Mouse (Mus musculus): ENCODE results near the gene Ttf2.

Gene Ttf2

DNA sequence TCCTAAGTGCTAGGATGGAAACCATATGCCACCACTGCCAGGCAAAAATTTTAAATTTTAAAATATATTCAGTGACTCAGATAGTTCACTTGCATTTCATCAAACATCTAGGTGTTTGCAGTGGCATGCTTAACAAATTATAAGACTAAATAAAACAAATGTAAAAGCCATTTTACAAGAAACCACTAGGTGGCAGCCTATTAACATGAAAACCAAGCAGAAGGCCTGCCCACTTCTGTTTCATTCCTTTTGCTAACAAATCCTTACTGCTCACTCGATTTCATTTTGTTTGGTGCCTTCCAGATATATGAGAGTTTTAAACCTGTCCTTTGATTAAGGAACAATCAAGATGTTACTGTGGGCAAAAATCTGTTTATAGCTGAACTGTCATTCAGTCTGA is 4.4 kb upstream of the Ttf2 start:
- no peak for DNase-seq

DNA sequence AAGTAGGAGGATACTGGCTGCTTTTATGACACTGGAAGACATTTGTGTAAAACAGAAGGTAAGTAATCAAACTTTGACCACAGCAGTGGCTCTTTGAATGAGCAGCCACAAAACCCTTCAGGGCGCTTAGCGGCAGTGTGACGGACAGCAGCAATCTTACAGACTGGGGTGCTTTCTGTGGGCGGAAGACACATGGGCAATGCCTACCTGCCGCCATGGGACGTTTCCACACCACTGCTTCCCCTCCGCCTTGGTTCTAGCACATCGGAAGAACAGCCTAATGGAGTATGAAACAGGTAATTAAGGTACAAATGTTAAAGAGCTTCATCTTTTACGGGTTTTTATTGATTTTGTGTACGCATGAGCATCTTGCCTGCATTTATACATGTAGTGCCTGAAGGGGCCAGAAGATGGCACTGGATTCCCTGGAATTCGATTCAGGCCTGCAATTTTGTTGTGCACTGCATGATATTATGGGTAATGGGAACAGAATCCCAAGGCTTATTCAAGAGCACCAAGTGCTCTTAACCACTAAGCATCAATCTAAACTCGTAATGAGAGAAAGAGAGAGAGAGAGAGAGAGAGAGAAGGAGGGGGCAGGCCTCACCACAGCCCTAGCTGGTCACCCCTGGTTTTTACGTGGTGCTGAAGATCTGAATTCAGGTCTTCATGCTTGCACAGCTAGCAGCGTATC is 5.5 kb downstream of the Ttf2 start:
- DNase-seq = no peak

DNA sequence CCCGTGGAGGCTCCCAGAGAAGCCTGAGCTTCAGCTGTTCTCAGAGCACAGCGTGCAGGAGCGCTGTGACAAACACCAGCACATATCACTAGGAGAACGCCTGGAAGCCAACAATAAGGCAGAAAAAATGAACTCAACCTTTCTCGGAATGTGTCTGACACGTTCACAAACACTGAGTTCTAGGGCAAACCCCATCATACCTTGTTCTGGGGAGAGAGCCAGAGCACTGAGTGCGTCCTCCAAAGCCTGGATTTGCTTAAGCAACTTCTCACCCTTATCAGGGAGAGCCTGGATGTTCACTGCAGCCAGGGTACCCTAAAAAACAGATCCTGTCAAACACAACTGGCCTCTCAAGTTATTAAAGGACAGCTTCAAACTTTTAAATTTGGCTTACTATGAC is 8.0 kb downstream of the Ttf2 start:
- no peak for DNase-seq

DNA sequence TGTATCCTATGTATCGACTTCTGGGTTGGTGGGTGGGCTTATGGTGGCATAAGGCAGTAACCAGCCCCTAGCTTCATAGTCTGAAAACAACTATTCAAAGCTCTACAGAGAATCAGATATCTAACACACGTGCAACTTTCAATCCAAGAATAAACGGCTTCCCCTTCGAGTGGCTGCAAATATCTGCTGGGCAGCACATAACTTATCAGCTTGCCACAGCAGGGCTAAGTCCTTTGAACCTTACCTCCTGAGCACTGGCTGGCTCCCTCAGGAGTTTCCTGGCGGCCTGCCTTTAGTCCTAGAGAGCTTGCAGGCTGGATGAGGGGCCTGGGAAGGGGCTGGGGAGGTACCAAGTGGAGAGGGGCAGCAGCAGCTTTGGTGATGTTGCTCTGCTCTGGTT is 8.5 kb downstream of the Ttf2 start:
- no peak for DNase-seq

DNA sequence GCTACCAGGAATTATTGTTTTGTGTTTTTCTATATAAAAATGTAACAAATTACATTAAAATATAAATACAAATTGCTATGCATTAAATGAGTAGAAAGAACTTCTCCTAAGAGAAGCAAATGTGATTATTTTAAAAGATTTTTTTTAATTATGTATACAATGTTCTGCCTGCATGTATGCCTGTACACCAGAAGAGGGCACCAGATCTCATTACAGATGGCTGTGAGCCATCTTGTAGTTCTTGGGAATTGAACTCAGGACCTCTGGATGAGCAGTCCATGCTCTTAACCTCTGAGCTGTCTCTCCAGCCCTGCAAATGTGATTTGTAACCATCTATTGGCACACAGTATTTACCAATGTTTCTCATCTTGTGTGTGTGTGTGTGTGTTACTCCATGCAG is 14.8 kb downstream of the Ttf2 start:
- DNase-seq = no peak

DNA sequence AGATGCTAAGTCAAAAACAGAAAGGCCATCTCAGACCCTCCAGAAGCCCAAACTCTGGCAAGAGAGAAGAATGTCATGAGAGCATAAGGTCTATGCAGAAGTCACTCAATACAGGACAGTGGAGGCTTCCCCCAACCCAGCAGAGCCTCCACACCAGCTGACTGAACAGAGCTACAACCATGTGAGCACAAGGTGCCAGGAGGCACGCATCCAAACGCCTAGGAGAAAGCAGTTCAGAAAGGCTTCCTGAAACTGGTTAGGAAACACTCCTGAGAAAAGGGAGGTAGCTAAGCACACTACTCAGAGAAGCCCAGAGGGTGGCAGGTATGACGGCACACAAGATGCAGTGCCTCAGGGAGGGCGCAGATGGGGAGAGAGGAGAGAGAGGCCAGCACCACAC is 17.9 kb downstream of the Ttf2 start:
- DNase-seq = no peak

DNA sequence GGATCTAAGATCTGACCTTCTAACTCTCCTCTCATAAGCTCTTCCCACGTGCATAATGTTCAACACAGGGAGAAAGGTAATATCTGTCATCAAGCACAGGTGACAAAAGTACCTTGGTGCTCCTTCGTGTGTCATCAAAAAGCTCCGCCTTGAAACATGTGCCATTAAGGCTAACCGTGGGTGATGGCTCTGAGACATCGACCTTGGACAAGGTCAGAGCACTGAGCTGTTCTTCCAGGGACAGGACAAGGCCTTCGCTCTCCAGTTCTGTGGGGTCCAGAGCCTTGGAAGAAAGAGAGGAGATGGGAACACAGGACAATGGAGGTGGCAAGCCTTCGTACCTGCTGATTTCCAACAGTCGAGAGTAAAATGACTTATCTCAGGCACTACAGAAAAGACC is 22.2 kb downstream of the Ttf2 start:
- DNase-seq = no peak

DNA sequence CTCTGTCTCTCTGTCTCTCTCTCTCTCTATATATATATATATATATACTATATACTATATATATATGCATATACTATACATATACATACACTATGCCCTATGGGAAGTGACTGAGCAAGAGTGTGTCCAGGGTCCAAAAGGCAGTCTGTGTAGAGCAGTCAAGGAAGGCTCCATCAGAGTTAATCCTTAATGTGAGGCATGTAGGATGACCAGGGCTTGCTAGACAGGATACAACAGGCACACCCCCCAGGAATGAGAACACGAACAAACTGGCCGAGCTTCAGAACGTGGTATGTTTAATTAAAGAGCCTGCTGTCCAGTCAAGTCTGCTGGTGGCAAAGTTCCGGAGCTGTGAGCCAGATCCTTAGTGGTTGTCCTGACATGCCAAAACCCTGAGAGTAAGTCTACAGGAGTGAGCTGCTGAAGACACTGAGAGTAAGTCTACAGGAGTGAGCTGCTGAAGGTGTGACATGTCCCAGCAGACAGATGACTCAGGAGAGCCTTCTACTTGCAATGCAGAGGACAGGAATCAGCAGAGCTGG is 28.9 kb downstream of the Ttf2 start:
- DNase-seq = no peak

DNA sequence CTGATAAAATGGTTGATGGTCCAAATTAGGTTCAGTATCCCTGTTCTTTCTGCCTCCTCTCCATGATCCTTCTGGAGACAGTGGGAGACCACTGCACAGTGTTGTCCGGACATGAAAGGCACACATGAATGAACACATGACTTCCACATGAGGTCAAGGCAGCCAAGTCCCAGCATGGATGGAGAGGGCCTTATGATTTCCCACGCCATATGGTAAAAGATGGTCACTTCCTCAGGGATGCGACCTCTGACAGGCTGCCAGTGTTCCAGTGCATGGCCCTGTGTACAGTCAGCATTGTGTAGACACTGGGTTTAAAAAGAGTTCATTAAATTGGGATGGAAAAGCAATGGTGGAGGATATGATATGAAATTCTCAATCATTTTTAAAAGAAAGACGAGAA is 31.3 kb downstream of the Ttf2 start:
- DNase-seq = no peak

DNA sequence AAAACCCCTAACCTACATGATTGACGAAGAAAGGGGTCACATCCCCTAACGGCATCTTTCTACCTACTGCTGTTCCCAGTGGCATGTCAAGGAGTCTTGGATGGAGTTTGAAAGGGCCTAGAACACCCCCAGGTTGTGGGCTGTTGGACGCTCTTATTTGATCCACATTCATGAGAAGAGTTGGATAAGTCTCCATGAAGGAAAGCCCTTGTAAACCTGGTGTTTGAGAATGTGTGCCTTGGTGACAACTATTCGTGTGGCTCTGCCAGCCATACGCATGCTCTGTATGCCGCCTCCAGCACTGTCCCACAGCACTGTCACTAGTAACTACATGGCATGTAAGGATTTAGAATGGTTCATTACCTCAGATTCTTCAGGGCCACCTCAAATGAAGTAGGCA is 33.3 kb downstream of the Ttf2 start:
- DNase-seq = no peak

DNA sequence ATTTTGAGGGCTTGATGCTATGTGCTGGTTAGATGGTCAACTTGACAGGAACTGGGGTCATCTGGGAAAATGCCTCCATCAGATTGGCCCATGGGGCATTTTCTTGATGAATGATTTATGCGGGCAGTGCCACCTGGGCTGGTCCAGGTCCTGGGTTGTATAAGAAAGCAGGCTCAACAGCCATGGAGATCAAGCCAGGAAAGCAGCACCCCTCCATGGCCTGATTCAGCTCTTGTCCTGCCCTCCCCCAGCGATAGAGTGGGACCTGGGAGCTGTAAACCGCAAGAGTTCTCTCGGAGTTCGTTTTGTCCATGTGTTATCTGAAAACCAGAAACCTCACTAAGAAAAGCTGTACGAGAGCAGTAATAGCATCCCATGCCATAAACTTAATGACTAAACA is 33.9 kb downstream of the Ttf2 start:
- DNase-seq = no peak

DNA sequence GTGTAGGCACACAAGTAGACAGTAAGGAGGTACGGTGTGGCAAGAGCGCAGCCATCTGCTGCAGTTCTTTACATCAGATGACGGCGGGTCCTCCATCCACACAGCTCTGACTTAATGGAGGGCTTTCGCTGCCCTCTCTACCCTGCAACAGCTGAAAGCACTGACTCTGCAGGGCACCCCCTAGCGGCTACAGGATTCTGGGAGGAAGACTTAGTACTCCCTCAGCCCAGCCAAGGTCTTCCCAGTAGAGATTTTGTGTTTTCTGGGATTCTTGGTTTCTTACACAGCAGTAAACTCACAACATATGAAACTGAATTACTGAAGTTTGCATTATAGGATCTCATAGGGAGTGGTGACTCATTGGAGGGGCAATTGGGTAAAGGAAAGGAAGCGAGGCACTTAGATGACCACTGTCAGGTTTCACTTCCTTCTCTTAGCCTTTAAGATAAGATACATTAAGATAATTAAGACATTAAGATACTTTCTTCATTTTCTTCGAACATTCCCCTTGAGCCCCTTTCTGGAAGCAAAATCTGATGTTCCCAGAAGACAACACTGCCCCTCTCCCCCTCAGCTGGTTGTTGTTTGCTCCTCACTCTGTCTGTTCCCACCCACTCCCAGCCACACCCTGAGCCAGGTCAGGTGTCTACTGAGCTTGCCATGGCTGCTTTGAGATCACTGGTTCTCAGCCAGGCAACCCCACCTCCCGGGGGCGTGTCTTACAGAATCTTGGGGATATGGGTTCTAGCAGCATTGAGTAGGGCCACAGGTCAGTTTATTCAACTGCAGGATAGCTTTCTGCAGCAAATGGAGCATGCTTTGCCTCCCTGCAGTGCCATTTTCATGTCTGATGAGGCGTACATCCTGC is 37.2 kb downstream of the Ttf2 start:
- DNase-seq = no peak

DNA sequence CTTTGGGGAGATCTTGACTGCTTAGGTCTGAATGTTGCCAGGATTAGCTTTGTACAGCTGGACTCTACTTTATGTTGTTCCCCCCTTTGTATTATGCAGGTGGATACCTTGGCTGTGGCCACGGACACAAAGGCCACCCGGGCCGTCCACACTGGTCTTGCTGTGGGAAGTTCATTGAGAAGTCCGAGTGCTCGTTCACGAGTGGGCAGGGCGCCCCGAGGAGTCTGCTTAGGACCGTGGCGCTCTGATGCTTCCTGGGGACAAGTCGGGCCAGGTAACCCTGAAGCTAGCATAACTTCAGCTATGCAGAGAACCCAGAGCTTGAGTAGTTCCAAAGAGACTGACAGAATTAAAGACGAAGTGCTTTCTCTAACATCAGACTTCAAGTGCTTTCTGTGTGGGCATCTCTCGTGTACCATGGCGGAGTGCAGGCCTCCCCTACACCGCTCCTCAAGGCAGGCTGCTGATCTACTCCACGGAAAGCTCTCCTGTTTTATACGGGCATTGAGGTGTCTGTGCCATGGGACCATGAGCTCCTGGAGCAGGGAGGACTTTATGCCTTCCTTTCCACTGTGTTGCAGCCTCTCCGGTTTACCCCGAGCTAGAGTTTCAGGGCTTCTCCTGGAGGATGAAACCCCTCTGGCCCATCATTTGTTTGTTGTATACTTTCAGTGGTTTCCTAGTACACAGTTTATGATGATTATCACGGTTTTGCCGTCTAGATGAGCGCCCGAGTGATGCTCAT is 38.0 kb downstream of the Ttf2 start:
- no peak for DNase-seq

DNA sequence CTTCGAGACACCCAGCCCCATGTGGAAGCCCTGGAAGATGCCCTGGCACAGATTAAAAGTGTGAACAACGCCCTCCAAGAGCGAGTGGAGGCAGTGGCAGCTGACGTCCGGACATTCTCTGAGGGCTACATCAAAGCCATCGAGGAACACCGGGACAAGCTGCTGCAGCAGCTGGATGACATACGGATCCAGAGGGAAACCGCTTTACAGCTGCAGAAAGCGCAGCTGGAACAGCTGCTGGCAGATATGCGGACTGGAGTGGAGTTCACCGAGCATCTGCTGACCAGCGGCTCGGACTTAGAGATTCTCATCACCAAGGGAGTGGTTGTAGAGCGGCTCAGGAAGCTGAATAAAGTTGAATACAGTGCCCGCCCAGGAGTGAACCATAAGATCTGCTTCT is 44.3 kb downstream of the Ttf2 start:
- peak; percentile 14 for DNase-seq

DNA sequence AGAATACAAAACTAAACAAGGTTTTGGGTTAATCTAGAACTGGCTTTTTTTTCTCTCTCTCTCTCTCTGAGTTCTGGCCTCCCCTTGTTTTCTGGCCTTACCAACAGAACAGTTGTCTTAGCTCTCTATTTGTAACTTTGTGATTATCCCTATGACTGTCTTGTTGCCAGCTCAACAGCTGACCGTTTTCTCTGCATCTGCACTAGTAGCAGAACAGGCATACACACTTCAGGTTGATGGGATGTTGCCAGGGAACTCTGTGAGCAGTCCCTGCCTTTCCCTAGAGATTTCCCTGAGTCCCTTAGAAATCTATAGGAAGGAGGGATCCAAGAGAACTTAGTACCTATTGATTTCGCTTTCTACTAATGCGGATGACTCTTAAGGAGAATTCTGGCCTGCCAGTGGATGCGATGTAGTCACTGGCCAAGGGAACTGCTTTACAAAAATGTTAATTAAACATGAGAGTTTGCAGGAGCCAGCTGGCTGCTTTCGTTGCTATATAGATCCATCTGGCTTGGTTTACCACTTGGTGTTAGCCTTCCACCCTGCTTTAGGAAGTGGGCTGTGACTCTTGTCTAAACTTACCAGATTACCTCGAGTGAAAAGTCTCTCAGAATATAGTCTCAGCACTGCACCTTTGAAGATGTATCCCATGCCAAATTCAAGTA is 45.3 kb downstream of the Ttf2 start:
- DNase-seq = no peak

DNA sequence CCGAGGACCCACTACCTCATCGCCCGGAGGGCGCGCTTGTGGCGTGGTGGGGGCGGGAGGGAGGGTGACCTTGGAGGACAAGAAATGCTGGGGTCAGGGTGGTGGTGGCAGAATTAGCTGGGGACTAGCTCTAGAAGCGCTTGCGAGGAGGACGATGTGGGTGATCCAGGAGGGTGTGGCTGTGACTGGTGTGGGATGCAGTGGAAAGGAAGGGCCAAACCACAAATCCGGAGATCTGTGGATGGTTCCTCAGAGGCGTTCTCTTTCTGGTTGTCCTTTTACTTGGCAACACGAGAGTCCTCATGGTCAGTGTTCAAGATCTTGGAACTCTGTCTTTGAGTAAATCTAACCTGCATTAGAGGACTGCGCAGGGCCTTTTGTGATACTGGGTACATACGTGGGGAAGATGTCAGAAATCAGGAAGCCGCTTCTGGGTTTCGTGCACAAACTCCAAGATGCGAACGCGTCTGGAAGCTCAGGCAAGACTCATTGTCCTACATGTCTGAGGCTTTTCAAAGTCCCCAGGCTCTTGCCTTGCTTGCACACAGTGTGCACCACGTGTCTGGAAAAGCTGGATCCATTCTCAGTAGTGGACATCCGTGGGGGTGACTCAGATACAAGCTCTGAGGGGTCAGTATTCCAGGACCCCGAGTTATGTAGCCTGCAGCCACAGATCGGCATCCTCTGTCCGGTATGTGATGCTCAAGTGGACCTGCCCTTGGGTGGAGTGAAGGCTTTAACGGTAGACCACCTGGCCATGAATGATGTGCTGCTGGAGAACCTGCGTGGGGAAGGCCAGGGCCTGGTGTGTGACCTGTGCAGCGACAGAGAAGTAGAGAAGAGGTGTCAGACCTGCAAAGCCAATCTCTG is 46.7 kb downstream of the Ttf2 start:
- peak; percentile 51 for DNase-seq

DNA sequence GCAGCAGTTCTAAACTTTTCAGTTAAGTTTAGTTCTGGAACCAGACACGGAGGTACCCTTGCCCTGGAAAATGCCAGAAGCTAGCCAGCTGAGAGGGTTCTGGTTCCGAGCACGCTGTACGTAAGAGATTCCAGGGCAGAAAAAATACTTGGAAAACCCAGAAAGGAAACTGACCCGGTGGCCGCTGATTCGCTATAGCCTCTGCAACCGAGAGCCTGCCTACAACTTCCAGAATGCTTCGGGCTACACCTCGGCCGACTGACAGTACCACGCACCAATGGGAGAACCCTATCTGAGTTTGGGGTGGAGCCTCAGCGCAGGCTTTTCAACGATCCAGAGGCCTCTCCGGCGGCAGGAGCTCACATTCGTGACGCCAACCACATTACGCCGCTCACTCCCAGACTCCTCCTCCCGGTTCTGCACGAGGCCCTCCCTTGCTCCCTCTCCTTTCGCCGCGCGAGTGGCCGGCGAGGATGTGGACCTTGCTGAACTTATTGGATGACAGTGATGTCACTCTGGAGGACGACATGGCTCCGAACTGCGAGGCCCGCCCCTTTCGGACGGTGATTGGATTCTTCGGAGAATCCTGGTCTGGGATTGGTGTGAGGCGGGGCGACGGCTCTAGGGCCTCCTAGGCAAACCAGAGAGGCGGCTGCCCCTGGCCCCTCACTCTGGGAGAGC is 47.5 kb downstream of the Ttf2 start, which contains the start of gene Trim45:
Gene Trim45, plus strand, starts transcription at position 378 of the 681 bp plus-strand sequence.
- peak; percentile 100 for DNase-seq

DNA sequence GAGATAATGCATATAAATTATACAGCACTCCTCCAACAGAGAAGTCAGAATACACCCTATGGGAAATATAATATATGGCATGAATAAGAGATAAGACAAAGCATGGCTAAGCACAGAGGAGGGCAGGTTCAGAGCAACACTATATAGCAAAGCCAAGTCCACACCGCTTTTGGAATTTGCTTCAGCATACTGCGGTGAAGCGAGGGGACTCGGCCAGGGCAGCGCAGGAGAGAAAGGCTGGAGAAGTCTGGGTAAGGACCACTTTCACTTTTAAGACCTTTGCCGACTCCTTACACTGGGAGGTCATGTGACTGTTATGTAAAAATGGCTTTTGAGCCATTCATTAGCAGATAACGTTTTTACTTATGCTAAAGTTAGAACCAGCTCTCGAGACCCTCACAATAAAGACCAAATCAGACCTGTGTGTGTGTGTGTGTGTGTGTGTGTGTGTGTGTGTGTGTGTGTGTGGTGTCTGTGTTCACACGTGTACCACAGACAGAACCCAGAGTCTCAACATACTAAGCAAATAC is 48.8 kb downstream of the Ttf2 start:
- peak; percentile 25 for DNase-seq

DNA sequence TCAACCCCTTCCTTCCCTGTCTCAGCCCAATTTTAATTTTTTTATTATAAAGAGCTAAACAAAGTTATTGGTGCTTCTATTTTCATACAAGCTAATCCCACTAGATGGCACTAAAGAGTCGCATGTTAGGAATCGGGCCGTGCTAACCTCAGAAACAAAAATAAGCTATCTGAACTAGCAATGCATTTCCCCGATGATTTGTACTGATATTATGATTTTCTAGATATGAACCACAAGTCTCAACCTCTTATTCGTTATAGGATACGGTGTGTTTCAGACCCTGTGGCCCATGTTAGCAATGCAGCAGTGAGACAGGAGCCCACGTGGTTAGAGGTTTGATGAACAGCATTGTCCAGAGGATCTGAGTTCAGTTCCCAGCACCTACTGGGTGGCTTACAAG is 52.6 kb downstream of the Ttf2 start:
- DNase-seq = no peak

DNA sequence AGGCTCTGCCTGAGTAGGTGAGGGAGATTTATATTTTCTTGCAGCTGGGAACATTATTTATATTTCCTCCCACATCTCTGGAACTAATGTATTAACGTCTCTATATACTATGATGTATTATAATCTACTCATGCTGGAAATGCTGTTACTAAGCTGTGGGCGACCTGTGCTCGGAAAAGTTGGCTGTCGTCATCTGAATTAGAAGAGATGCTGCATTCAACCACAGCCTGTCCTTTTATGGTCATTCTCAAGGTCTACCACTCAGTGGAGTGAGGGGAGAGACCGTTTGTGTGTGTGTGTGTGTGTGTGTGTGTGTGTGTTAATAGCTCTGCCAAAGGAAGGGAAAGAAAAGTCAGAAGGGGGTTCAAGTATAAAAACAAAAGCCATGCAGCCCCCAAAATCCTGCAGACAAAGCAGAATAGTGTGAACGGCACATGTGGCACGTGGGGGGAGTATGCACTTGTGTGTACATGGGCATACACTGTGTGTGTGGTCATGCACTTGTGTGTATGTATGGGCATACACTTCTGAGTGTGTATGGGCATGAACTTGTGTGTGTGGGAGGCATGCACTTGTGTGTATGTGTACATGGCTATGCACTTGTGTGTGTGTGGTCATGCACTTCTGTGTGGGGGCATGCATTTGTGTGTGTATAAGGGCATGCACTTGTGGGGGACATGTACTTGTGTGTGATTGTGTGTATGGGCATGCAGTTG is 57.8 kb downstream of the Ttf2 start:
- no peak for DNase-seq
